In genomic region chr7:30219293-30220007, GRCm38 (mm10) we compare ENCODE assay signal across 8 mouse cellular contexts. TPM values are rescaled to one million over a fixed set of nuclear protein-coding genes. Genes with fewer than 3 reads are reported as not detected.
A peak's percentile ranks its signal among the peaks of the same experiment; 100 is the strongest.
DNase-seq lines count a peak whose midpoint lies in the region; ATAC-seq and TF ChIP-seq lines count a peak whose summit lies in the region.

No protein-coding gene starts in this region.

- H3K4me3 ChIP-seq in brown adipose tissue, adult 24 weeks (ENCODE audit: insufficient read depth, low read depth, low read length): peak overlapping the region; percentile 60
- H3K4me3 ChIP-seq in liver, postnatal 0 days (ENCODE audit: low read depth, low read length): peak overlapping the region; percentile 44
- peak overlapping the region; percentile 32 for H3K4me3 ChIP-seq in neural tube, embryonic 12.5 days

- peak overlapping the region; percentile 83 for H3K4me2 ChIP-seq in liver, postnatal 0 days (ENCODE audit: low read depth, low read length)
- H3K4me2 ChIP-seq in neural tube, embryonic 12.5 days (replicated peaks): peak overlapping the region; percentile 70

- peak; percentile 91 for ATAC-seq in granulocyte monocyte progenitor cell, adult 5-6 weeks (replicated peaks; ENCODE audit: poor library complexity, severe bottlenecking)
- peak; percentile 79 for ATAC-seq in liver, postnatal 0 days
- peak; percentile 45; the same call in 1 of the 2 replicates for ATAC-seq in neural tube, embryonic 12.5 days (ENCODE audit: low FRiP score, low read depth)

- DNase-seq in layer of hippocampus, postnatal 10 days (ENCODE audit: low spot score in 2 of 2): peak; percentile 59 to 71
- no peak for DNase-seq in layer of hippocampus, adult 9-10 months (ENCODE audit: low spot score)
- DNase-seq in kidney, adult 11 months: peak; percentile 79
- peak; percentile 68 for DNase-seq in liver, postnatal 0 days
- no peak for DNase-seq in urinary bladder, postnatal 4 days (ENCODE audit: low spot score in 2 of 2)

- no peaks in the 10 kb centered on the region for H3K9me3 ChIP-seq in liver, postnatal 0 days (ENCODE audit: low read length)
- H3K9me3 ChIP-seq in neural tube, embryonic 12.5 days: no peaks in the 10 kb centered on the region

- no peak for TF ChIP-seq EP300 in liver, postnatal 0 days (IDR thresholded peaks at IDR 0.05; ENCODE audit: low read depth)

- H3K4me1 ChIP-seq in brown adipose tissue, adult 24 weeks (ENCODE audit: control insufficient read depth, insufficient read depth, insufficient read length, low read length): no peaks in the 10 kb centered on the region; the same call in 1 of the 2 replicates
- peaks cover 16% of the 10 kb centered on the region; the same call in 1 of the 2 replicates for H3K4me1 ChIP-seq in liver, postnatal 0 days (ENCODE audit: insufficient read depth)
- peaks cover 6% of the 10 kb centered on the region; the same call in 1 of the 2 replicates for H3K4me1 ChIP-seq in neural tube, embryonic 12.5 days

- no peaks in the 10 kb centered on the region for H3K27me3 ChIP-seq in liver, postnatal 0 days (ENCODE audit: insufficient read depth, low read length)
- H3K27me3 ChIP-seq in neural tube, embryonic 12.5 days (replicated peaks): no peaks in the 10 kb centered on the region

- H3K36me3 ChIP-seq in liver, postnatal 0 days (replicated peaks; ENCODE audit: insufficient read depth, low read length): no peaks in the 10 kb centered on the region
- peaks cover 23% of the 10 kb centered on the region for H3K36me3 ChIP-seq in neural tube, embryonic 12.5 days

- H3K27ac ChIP-seq in brown adipose tissue, adult 24 weeks (replicated peaks; ENCODE audit: low read depth, low read length): no peak overlapping the region
- peak overlapping the region; percentile 77 for H3K27ac ChIP-seq in liver, postnatal 0 days (ENCODE audit: low read depth)
- H3K27ac ChIP-seq in neural tube, embryonic 12.5 days: no peak overlapping the region

- no peak for TF ChIP-seq CTCF in liver, postnatal 0 days (IDR thresholded peaks at IDR 0.05; ENCODE audit: low read depth)

- WGBS in liver, postnatal 0 days (ENCODE audit: insufficient replicate concordance): 3% methylated on average over 16 of the region's 16 CpGs
- WGBS in neural tube, embryonic 12.5 days: 5% methylated on average over 16 of the region's 16 CpGs

- peak overlapping the region; percentile 58 for H3K9ac ChIP-seq in liver, postnatal 0 days (replicated peaks)
- H3K9ac ChIP-seq in neural tube, embryonic 12.5 days: peak overlapping the region; percentile 33

RNA-seq across cellular contexts. Expression of gene Polr2i, which starts 12.3 kb away (rescaled TPM):
- 10 to 100 TPM; 57.5 to 71.1 TPM for total RNA-seq in layer of hippocampus, postnatal 10 days (2021)
- polyA plus RNA-seq in brown adipose tissue, adult 24 weeks (2012; ENCODE audit: insufficient read depth, insufficient read length, missing spikeins): 93.0 and 113 TPM in 2 replicates
- total RNA-seq in granulocyte monocyte progenitor cell, adult 5-6 weeks (2014; fragmentation: Nextera tagmentation): 79.3 and 81.3 TPM in 2 replicates
- total RNA-seq in granulocyte monocyte progenitor cell, adult 5-6 weeks (2017): 62.3 and 79.3 TPM in 2 replicates
- polyA plus RNA-seq in liver, postnatal 0 days (2015; fragmentation: Nextera tagmentation; extraction: Ambion mirVana): 42.9 and 43.3 TPM in 2 replicates
- polyA plus RNA-seq in neural tube, embryonic 12.5 days (2016; fragmentation: Nextera tagmentation; extraction: Ambion mirVana): 156 and 166 TPM in 2 replicates

RNA-seq across cellular contexts. Expression of gene Tbcb, which starts 12.6 kb away (rescaled TPM):
- total RNA-seq in layer of hippocampus, postnatal 10 days (2021): 100 to 1,000 TPM; 157 to 171 TPM
- 62.8 and 71.2 TPM in 2 replicates for polyA plus RNA-seq in brown adipose tissue, adult 24 weeks (2012; ENCODE audit: insufficient read depth, insufficient read length, missing spikeins)
- total RNA-seq in granulocyte monocyte progenitor cell, adult 5-6 weeks (2014; fragmentation: Nextera tagmentation): 113 and 115 TPM in 2 replicates
- total RNA-seq in granulocyte monocyte progenitor cell, adult 5-6 weeks (2017): 48.2 and 53.7 TPM in 2 replicates
- 41.8 and 42.1 TPM in 2 replicates for polyA plus RNA-seq in liver, postnatal 0 days (2015; fragmentation: Nextera tagmentation; extraction: Ambion mirVana)
- polyA plus RNA-seq in neural tube, embryonic 12.5 days (2016; fragmentation: Nextera tagmentation; extraction: Ambion mirVana): 292 and 299 TPM in 2 replicates

RNA-seq across cellular contexts. Expression of gene Ovol3, which starts 16.1 kb away (rescaled TPM):
- not detected for total RNA-seq in layer of hippocampus, postnatal 10 days (2021)
- polyA plus RNA-seq in brown adipose tissue, adult 24 weeks (2012; ENCODE audit: insufficient read depth, insufficient read length, missing spikeins): not detected in 2 replicates
- total RNA-seq in granulocyte monocyte progenitor cell, adult 5-6 weeks (2014; fragmentation: Nextera tagmentation): not detected in 2 replicates
- total RNA-seq in granulocyte monocyte progenitor cell, adult 5-6 weeks (2017): not detected in 2 replicates
- polyA plus RNA-seq in liver, postnatal 0 days (2015; fragmentation: Nextera tagmentation; extraction: Ambion mirVana): not detected in 2 replicates
- polyA plus RNA-seq in neural tube, embryonic 12.5 days (2016; fragmentation: Nextera tagmentation; extraction: Ambion mirVana): not detected in 2 replicates

RNA-seq across cellular contexts. Expression of gene Capns1, which starts 20.8 kb away (rescaled TPM):
- total RNA-seq in layer of hippocampus, postnatal 10 days (2021): 100 to 1,000 TPM; 215 to 229 TPM
- polyA plus RNA-seq in brown adipose tissue, adult 24 weeks (2012; ENCODE audit: insufficient read depth, insufficient read length, missing spikeins): 549 and 708 TPM in 2 replicates
- total RNA-seq in granulocyte monocyte progenitor cell, adult 5-6 weeks (2014; fragmentation: Nextera tagmentation): 236 and 240 TPM in 2 replicates
- total RNA-seq in granulocyte monocyte progenitor cell, adult 5-6 weeks (2017): 176 and 196 TPM in 2 replicates
- polyA plus RNA-seq in liver, postnatal 0 days (2015; fragmentation: Nextera tagmentation; extraction: Ambion mirVana): 30.2 and 30.6 TPM in 2 replicates
- 73.3 and 78.3 TPM in 2 replicates for polyA plus RNA-seq in neural tube, embryonic 12.5 days (2016; fragmentation: Nextera tagmentation; extraction: Ambion mirVana)

RNA-seq across cellular contexts. Expression of gene Cox7a1, which starts 35.5 kb away (rescaled TPM):
- 1 to 10 TPM; 5.3 to 5.6 TPM for total RNA-seq in layer of hippocampus, postnatal 10 days (2021)
- 3,242 and 3,950 TPM in 2 replicates for polyA plus RNA-seq in brown adipose tissue, adult 24 weeks (2012; ENCODE audit: insufficient read depth, insufficient read length, missing spikeins)
- not detected in 2 replicates for total RNA-seq in granulocyte monocyte progenitor cell, adult 5-6 weeks (2014; fragmentation: Nextera tagmentation)
- total RNA-seq in granulocyte monocyte progenitor cell, adult 5-6 weeks (2017): 1.5 TPM in 1 of 2 replicates, not detected in the other
- 7.0 and 15.1 TPM in 2 replicates for polyA plus RNA-seq in liver, postnatal 0 days (2015; fragmentation: Nextera tagmentation; extraction: Ambion mirVana)
- 2.9 and 5.8 TPM in 2 replicates for polyA plus RNA-seq in neural tube, embryonic 12.5 days (2016; fragmentation: Nextera tagmentation; extraction: Ambion mirVana)

Comparison
In these comparisons a context has a peak if more than half of its experiments do, and no peak if none do; other contexts are left out.
1. DNase-seq: peak in layer of hippocampus, postnatal 10 days (2 of 2), kidney, adult 11 months (single experiment) and liver, postnatal 0 days (single experiment); none in layer of hippocampus, adult 9-10 months (single experiment) and urinary bladder, postnatal 4 days (0 of 2).
2. Peak in every context shown above with its lines, with median percentiles within 50 percentile points of each other: H3K4me3 ChIP-seq and ATAC-seq.